Mouse (Mus musculus) liver, embryonic 14.5 days (tissue): ENCODE data around the gene Dscam.

ENCODE experiments used
- CTCF ChIP-seq: IDR thresholded peaks from 2 replicates; pipeline ENCODE4 v1.5.1; 2016; ENCODE audit warnings: antibody characterized with exemption, low read depth, control low read depth
- EP300 ChIP-seq: IDR thresholded peaks from 2 replicates; pipeline ENCODE4 v1.6.1; 2016; ENCODE audit warnings: antibody characterized with exemption, low read depth

GRCm38 (mm10) chr16:96625468-96625867, 545.1 kb downstream of the Dscam start:
- TF ChIP-seq CTCF (no peak), EP300 (no peak)
